8 mouse cellular contexts compared by ENCODE assay signal in genomic region chr17:57095855-57096622, GRCm38 (mm10). TPM values are rescaled to one million over a fixed set of nuclear protein-coding genes. Genes with fewer than 3 reads are reported as not detected.
DNase-seq lines count a peak whose midpoint lies in the region; ATAC-seq and TF ChIP-seq lines count a peak whose summit lies in the region.

No protein-coding gene starts in this region.

- H3K36me3 ChIP-seq in thymus, adult 2 months (ENCODE audit: control insufficient read depth, insufficient read depth, low read length) = no peaks in the 10 kb centered on the region
- H3K36me3 ChIP-seq in heart, embryonic 13.5 days = no peaks in the 10 kb centered on the region
- no peaks in the 10 kb centered on the region for H3K36me3 ChIP-seq in kidney, embryonic 15.5 days
- no peaks in the 10 kb centered on the region; the same call in 1 of the 2 replicates for H3K36me3 ChIP-seq in splenic B cell, adult 2 months (ENCODE audit: control insufficient read depth, insufficient read depth, low read length, poor library complexity, severe bottlenecking)

- 21% methylated on average over 18 of the region's 19 CpGs for whole genome bisulfite sequencing in thymus, adult 2 months
- WGBS in heart, embryonic 13.5 days = 2% methylated on average over 18 of the region's 19 CpGs
- 3% methylated on average over 18 of the region's 19 CpGs for WGBS in kidney, embryonic 15.5 days

- no peak for TF ChIP-seq POLR2A in thymus, adult 2 months (IDR thresholded peaks at IDR 0.05; ENCODE audit: control insufficient read depth, extremely low read depth, insufficient read depth, low read length, poor library complexity)

- H3K4me1 ChIP-seq in thymus, adult 2 months (replicated peaks; ENCODE audit: control insufficient read depth, insufficient read depth, low read length) = peaks cover 6% of the 10 kb centered on the region
- peaks cover 7% of the 10 kb centered on the region; the same call in 1 of the 2 replicates for H3K4me1 ChIP-seq in heart, embryonic 13.5 days
- peaks cover 14% of the 10 kb centered on the region for H3K4me1 ChIP-seq in kidney, embryonic 15.5 days

- peak overlapping the region; percentile 17; the same call in 1 of the 2 replicates for H3K4me3 ChIP-seq in thymus, adult 2 months (ENCODE audit: control insufficient read depth, insufficient read depth, low read length)
- H3K4me3 ChIP-seq in heart, embryonic 13.5 days = peak overlapping the region; percentile 21
- H3K4me3 ChIP-seq in kidney, embryonic 15.5 days (replicated peaks) = peak overlapping the region; percentile 27

- no peaks in the 10 kb centered on the region for H3K27me3 ChIP-seq in thymus, adult 2 months (ENCODE audit: control insufficient read depth, insufficient read depth, low read length)
- peaks cover 10% of the 10 kb centered on the region for H3K27me3 ChIP-seq in heart, embryonic 13.5 days (replicated peaks)
- H3K27me3 ChIP-seq in kidney, embryonic 15.5 days = no peaks in the 10 kb centered on the region
- no peaks in the 10 kb centered on the region for H3K27me3 ChIP-seq in splenic B cell, adult 2 months (ENCODE audit: control insufficient read depth, insufficient read depth, low read length, poor library complexity, severe bottlenecking)

- peak; percentile 44 for DNase-seq in thymus, adult 2 months
- no peak for DNase-seq in thymus, postnatal 10 days (ENCODE audit: low spot score in 2 of 2)
- peak; percentile 69 for DNase-seq in embryo, embryonic 9.5 days (ENCODE audit: extremely low spot score)
- peak; percentile 64 for DNase-seq in lung, postnatal 14 days
- peak; percentile 50 for DNase-seq in splenic B cell, adult 2 months (ENCODE audit: low read depth, low spot score)
- DNase-seq in right cerebral cortex, adult 18-20 months = no peak

- H3K27ac ChIP-seq in thymus, adult 2 months (ENCODE audit: control insufficient read depth, insufficient read depth, low read length) = no peak overlapping the region
- no peak overlapping the region for H3K27ac ChIP-seq in heart, embryonic 13.5 days (replicated peaks)
- no peak overlapping the region for H3K27ac ChIP-seq in kidney, embryonic 15.5 days

- peak overlapping the region; percentile 58 for H3K4me2 ChIP-seq in heart, embryonic 13.5 days
- peak overlapping the region; percentile 61 for H3K4me2 ChIP-seq in kidney, embryonic 15.5 days

- H3K9me3 ChIP-seq in heart, embryonic 13.5 days = no peaks in the 10 kb centered on the region; the same call in 1 of the 2 replicates
- H3K9me3 ChIP-seq in kidney, embryonic 15.5 days (replicated peaks) = no peaks in the 10 kb centered on the region

- no peak overlapping the region for H3K9ac ChIP-seq in heart, embryonic 13.5 days
- no peak overlapping the region for H3K9ac ChIP-seq in kidney, embryonic 15.5 days

- no peak for TF ChIP-seq CTCF in thymus, adult 2 months (IDR thresholded peaks at IDR 0.05; ENCODE audit: borderline replicate concordance, control insufficient read depth, extremely low read depth, insufficient read depth, low read length, poor library complexity)

- ATAC-seq in heart, embryonic 13.5 days (ENCODE audit: extremely low read depth, insufficient number of reproducible peaks, low FRiP score, low TSS enrichment) = no peak
- peak; percentile 90 for ATAC-seq in kidney, embryonic 15.5 days (replicated peaks; ENCODE audit: low FRiP score)

RNA-seq across cellular contexts. Expression of gene Tubb4a, which starts 8.5 kb away (rescaled TPM):
- 5.5 and 5.7 TPM in 2 replicates for polyA plus RNA-seq in thymus, adult 2 months (2012; rRNA removed)
- polyA plus RNA-seq in heart, embryonic 13.5 days (2015; fragmentation: Nextera tagmentation; extraction: Ambion mirVana) = 7.9 and 9.7 TPM in 2 replicates
- 23.6 and 29.4 TPM in 2 replicates for polyA plus RNA-seq in kidney, embryonic 15.5 days (2015; fragmentation: Nextera tagmentation; extraction: Ambion mirVana)

RNA-seq across cellular contexts. Expression of gene Tnfsf9, which starts 9.1 kb away (rescaled TPM):
- 10.2 and 12.3 TPM in 2 replicates for polyA plus RNA-seq in thymus, adult 2 months (2012; rRNA removed)
- polyA plus RNA-seq in heart, embryonic 13.5 days (2015; fragmentation: Nextera tagmentation; extraction: Ambion mirVana) = 3.2 and 4.7 TPM in 2 replicates
- 10.2 and 10.4 TPM in 2 replicates for polyA plus RNA-seq in kidney, embryonic 15.5 days (2015; fragmentation: Nextera tagmentation; extraction: Ambion mirVana)

RNA-seq across cellular contexts. Expression of gene Dennd1c, which starts 17.7 kb away (rescaled TPM):
- 176 and 196 TPM in 2 replicates for polyA plus RNA-seq in thymus, adult 2 months (2012; rRNA removed)
- 1.0 and 1.7 TPM in 2 replicates for polyA plus RNA-seq in heart, embryonic 13.5 days (2015; fragmentation: Nextera tagmentation; extraction: Ambion mirVana)
- 4.7 and 6.0 TPM in 2 replicates for polyA plus RNA-seq in kidney, embryonic 15.5 days (2015; fragmentation: Nextera tagmentation; extraction: Ambion mirVana)

RNA-seq across cellular contexts. Expression of gene Slc25a23, which starts 36.4 kb away (rescaled TPM):
- 76.5 and 93.2 TPM in 2 replicates for polyA plus RNA-seq in thymus, adult 2 months (2012; rRNA removed)
- polyA plus RNA-seq in heart, embryonic 13.5 days (2015; fragmentation: Nextera tagmentation; extraction: Ambion mirVana) = 13.2 and 14.0 TPM in 2 replicates
- polyA plus RNA-seq in kidney, embryonic 15.5 days (2015; fragmentation: Nextera tagmentation; extraction: Ambion mirVana) = 11.4 and 12.9 TPM in 2 replicates

RNA-seq across cellular contexts. Expression of gene Crb3, which starts 37.1 kb away (rescaled TPM):
- polyA plus RNA-seq in thymus, adult 2 months (2012; rRNA removed) = 3.4 and 5.9 TPM in 2 replicates
- polyA plus RNA-seq in heart, embryonic 13.5 days (2015; fragmentation: Nextera tagmentation; extraction: Ambion mirVana) = 2.3 and 2.5 TPM in 2 replicates
- 49.9 and 52.7 TPM in 2 replicates for polyA plus RNA-seq in kidney, embryonic 15.5 days (2015; fragmentation: Nextera tagmentation; extraction: Ambion mirVana)

Comparison
In these comparisons a context has a peak if more than half of its experiments do, and no peak if none do; other contexts are left out.
1. DNase-seq: peak in thymus, adult 2 months (single experiment), embryo, embryonic 9.5 days (single experiment), lung, postnatal 14 days (single experiment) and splenic B cell, adult 2 months (single experiment); none in thymus, postnatal 10 days (0 of 2) and right cerebral cortex, adult 18-20 months (single experiment).
2. RNA of gene Dennd1c, which starts 17.7 kb away (polyA plus RNA-seq): 176 to 196 TPM in thymus, adult 2 months; 4.7 to 6.0 TPM in kidney, embryonic 15.5 days and 1.0 to 1.7 TPM in heart, embryonic 13.5 days; every median in the first group is over 10 times any median in the second.
3. Peak in every context shown above with its lines, with median percentiles within 50 percentile points of each other: H3K4me3 ChIP-seq.